Mouse (Mus musculus) cerebellum, adult 11-12 months (tissue): Measurements from ENCODE around the gene Asic4.

ENCODE experiments used
- DNase-seq: peaks from one replicate; pipeline ENCODE4 v3.0.0; 2022

The Asic4 gene

GRCm38 (mm10) chr1:75467215-75467927 is 17.1 kb downstream of the Asic4 start:
- peak; percentile 81 for DNase-seq

GRCm38 (mm10) chr1:75469287-75469825 is 19.1 kb downstream of the Asic4 start:
- no peak for DNase-seq

GRCm38 (mm10) chr1:75476441-75476840 is 26.2 kb downstream of the Asic4 start:
- peak; percentile 63 for DNase-seq

GRCm38 (mm10) chr1:75477264-75477965 is 27.2 kb downstream of the Asic4 start:
- peak; percentile 91 for DNase-seq

GRCm38 (mm10) chr1:75477966-75478290 is 27.7 kb downstream of the Asic4 start:
- DNase-seq, result no peak

GRCm38 (mm10) chr1:75478497-75478896 is 28.3 kb downstream of the Asic4 start:
- no peak for DNase-seq

DNA sequence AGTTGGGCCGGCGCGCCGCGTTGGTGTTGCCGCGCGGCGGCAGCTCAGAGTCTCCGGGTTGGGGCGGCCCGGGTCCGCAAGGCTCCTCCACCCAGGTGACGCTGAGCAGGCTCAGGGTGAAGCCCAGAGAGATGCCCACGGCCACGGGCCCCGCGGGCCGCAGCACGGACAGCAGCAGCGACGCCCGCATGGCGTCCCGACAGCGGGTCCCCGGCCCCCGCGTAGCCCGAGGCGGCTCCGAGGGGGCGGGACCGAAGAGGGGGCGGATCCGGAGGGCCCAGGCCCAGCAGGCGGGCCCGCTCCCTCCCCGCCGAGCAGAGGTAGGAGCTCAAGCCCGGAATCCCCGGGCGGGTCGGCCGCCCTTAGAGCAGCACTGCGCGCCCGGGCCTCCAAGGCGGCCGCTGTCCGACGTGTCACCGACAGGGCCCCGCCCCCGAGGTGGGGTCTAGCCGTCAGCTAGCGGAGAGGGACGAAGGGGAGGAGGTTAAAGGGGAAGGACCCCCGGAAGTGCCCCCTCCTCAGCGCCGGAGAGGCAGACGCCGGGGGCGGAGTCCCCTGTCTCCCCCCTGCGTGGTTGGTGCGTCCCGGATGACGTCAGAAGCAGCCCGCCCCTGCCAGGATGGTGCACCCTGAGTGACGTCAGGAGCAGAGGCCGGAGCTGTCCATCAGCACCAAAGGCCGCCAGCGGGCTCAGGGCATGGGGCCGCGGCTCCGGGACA is 28.8 kb downstream of the Asic4 start, which contains the start of the genes Chpf and Tmem198:
Gene Chpf, minus strand, starts transcription at position 392 of the 719 bp plus-strand sequence.
Gene Tmem198, plus strand, starts transcription at position 617 of the 719 bp plus-strand sequence.
- DNase-seq, result peak; percentile 98

DNA sequence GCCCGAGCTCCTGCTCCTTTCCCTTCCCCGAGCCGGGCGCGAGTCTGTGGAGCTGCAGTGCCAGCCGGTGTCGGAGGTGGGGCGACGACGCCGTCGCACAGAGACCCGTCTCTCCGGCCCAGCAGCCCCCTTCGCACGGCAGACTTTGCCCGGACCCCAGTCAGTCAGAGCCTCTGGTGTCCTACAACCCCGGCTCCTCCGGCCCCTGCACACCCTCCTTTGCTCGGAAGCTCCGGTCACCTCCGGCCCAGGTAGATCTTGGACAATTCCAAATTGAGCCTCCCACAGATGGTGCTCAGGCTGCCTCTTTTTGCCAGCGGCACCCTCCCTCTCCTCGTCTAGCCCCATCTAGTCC is 29.4 kb downstream of the Asic4 start:
- DNase-seq, result no peak

DNA sequence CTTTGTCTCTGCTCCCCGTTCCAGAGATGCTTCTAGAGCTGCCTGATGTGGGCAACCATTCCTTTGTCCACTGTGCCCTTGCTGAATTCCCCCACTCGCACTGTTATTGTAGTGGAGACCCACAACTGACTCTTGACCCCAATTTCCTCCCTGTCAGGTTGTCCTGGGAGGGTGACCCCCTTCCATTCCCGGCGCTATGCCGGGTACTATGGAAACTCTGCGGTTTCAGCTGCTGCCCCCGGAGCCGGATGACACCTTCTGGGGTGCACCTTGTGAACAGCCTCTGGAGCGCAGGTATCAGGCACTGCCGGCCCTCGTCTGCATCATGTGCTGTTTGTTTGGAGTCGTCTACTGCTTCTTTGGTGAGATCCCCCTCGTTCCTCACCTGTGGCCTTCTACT is 29.8 kb downstream of the Asic4 start:
- DNase-seq, result peak; percentile 57

DNA sequence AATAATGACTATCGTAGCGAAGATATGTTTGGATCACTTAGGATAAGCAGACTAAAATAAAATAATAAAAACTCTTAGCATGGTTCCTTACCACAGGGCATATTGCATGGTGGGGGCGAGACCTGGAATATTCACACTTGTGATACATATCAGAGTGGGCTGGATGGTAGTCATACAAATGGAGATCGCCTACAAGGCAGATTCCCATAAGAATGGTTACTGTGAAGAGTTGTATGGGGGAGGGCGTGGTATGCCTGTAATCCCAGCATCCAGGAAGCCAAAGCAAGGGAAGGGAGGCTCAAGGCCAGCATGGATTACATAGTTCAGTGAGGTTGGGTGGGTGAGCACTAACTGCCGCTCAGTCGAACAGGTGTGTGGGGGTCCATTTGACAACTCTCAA is 30.5 kb downstream of the Asic4 start:
- peak; percentile 35 for DNase-seq

GRCm38 (mm10) chr1:75486561-75486960 is 36.3 kb downstream of the Asic4 start:
- DNase-seq, result peak; percentile 64

DNA sequence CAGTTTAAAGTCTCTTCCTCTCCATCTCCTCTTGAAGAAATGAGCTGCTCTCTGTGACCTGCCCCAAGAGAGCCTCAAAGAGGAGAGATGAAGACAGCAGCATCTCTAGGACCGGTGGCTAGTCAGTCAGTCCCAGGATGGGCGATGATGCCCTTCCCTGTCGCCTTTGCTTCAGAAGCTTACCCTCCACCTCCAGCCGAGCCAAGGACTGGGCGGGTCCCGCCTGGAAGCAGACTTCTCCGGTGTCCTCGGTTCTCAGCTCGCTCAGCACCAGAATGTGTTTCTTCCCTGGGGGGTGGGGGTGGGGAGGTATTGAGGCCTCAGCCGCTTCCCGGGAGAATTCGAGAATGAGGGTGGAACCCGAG is 36.8 kb downstream of the Asic4 start:
- DNase-seq, result peak; percentile 52

DNA sequence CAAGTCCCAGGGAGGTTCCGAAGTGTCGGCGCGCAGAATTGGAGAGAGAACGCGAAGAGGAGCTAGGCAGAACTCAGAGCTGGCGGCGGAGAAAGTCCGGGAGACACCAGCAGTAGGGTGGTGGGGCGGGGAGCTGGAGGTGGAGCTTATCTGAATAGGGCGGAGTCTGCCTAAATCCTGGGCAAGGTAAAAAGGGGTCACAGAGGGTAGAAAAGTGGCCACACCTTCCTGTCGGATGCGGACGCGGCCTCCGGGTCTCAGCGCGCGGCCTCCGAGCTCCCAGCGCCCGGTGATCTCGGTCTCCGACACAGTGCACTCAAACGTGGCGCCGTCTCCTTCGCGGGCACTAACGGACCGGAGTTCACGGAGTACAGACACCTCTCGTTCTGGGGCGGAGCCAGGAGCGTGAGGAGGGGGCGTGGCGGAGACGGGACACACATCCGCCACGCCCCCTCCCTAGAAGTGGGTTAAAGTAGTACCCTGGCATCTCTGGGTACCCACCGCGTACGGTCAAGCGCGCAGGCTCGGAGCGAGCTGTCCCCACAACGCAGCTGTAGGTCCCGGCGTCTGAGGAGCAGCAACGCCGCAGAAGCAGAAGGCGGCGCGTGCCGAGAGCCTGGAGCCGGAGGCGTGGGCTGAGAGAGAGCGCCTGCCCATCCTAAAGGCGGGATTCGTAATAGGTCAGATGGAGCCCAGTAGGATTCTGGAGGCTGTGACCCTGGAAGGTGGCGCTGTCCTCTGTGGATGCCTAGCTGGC is 37.3 kb downstream of the Asic4 start:
- DNase-seq, result peak; percentile 84

GRCm38 (mm10) chr1:75490785-75491551 is 40.7 kb downstream of the Asic4 start:
- peak; percentile 24 for DNase-seq

GRCm38 (mm10) chr1:75492579-75493170 is 42.4 kb downstream of the Asic4 start:
- DNase-seq, result no peak

GRCm38 (mm10) chr1:75494878-75495548 is 44.8 kb downstream of the Asic4 start:
- DNase-seq, result peak; percentile 36

- no peak for DNase-seq
These were observed 48.7 kb downstream of the Asic4 start for GRCm38 (mm10) chr1:75498897-75499296.

DNA sequence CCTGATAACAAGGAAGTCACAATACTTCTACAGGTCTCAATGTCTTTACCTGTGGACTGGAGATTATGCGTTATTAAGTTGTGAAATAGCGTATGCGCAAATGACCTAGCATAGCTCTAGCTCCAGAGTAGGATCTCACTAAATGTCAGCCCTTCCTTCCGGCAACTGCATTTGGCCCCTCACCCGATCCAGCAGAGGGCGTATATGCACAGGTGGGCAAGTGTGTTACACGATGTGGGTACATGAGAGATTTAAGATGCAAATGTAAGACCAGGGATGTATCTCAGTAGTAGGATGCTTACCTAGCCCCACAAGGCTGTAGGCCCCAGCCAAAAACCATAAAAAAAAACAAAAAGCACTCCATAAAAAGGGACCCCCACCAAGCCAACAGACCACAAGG is 49.2 kb downstream of the Asic4 start:
- DNase-seq, result no peak

DNA sequence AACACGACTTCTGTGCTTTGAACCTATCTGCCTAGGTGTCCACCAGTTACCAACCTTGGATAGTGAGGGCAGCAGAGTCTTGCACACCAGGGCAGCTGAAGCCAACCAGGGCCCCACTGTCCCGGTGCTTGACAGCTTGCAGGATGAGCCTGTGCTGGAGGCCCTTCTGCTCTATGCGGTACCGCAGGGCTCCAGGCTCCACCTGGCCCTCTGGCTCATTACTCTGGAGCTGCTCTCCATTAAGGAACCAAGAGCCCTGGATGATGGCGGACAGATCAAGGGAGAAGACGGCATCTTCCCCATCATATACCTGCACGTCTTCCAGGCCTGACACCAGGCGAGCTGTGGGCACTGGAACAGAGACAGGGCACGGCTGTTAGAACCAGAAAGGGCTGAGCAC is 51.7 kb downstream of the Asic4 start:
- no peak for DNase-seq

GRCm38 (mm10) chr1:75502945-75503650 is 52.9 kb downstream of the Asic4 start:
- DNase-seq, result peak; percentile 41

DNA sequence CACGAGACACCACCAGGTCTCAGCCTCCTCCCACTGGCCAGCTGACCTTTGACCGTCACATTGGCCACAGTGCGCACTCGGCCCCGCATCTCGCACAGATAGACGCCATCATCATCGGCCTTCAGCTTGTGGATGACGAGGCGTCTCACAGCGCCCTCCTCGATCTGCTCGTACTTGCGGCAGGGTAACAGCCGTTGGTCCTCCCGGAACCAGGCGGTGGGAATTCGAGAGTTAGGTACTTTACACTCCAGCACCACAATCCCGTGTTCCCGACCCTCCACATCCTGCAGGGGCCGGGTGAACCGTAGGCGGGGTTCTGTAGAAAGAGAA is 53.4 kb downstream of the Asic4 start:
- DNase-seq, result no peak
